Mouse (Mus musculus) spleen, postnatal 4 days (tissue): ENCODE measurements around the gene Isca2.

Source experiments
- DNase-seq, 2 experiments: peaks; one replicate each; pipeline ENCODE4 v3.0.0; 2022; ENCODE audit warnings: low spot score in 2 of 2

Isca2 gene

GRCm38 (mm10) chr12:84772726-84773441 lies at the start of gene Isca2, which contains the start of gene Npc2:
Gene Isca2, plus strand, starts transcription at chr12:84773251.
Gene Npc2, minus strand, starts transcription at chr12:84773152.
- DNase-seq: peak; percentile 97

- no peak for DNase-seq
Observed at GRCm38 (mm10) chr12:84726391-84726790, 46.7 kb upstream of the Isca2 start.

DNA sequence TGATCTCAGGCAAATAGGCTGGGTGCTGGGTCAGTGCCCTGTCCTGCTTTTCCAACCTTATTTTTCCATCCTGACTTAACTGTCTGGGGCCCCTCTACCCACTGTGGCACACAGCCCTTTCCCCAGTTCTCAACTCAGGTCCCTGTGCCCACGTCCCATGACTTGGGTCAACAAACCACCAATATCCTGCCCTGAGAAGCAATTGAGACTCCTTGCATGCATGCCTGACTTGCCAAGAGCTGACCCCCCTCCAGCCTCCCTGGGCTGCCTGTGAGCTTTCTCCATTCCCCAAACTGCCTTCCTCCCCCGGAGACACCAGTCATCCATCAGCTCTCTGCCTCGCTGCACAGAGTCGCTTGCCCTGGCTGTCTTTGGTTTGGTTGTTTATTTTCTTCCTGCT lies 46.1 kb upstream of the Isca2 start:
- no peak for DNase-seq

- DNase-seq: no peak
Observed at GRCm38 (mm10) chr12:84727434-84727833, 45.6 kb upstream of the Isca2 start.

DNA sequence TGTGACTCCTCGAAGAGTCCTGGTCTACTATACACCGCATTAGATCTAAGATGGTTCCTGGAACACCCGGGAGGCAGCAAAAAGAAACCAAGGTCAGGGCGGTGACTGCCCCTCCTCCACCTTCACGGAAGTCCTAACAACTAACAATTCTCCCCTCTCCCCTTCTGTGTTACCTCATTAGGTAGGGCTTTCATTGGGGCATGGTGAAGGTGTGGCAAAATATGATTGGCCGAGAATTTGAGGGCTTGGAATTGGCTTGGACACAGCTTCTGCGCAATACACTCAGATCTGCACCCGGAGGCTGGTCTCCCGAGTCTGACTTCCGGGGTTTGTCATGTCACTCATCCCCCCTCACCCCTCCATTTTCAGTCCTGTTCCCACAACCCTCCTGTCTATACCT lies 44.6 kb upstream of the Isca2 start:
- no peak for DNase-seq

DNA sequence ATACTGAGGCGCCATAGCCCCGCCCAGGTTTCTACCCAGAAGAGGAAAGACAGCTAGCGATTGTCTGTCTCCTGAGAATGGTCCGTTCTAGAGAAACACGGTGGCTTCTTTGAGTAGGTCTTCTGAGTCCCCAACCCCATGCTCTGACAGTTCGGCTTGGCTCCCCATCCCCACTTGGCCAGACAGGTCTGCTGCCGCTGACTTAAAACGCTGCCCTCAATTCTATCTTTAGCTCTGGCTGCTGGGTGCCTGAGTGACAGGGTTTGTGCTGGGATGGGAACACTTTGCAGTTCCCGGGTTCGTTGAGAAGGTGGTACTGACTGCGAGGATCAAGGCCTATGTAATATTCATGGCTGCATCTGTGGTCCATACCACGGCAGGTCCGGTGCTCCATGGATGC lies 39.7 kb upstream of the Isca2 start:
- no peak for DNase-seq

GRCm38 (mm10) chr12:84743496-84743895 lies 29.6 kb upstream of the Isca2 start:
- DNase-seq: no peak

GRCm38 (mm10) chr12:84745700-84746099 lies 27.4 kb upstream of the Isca2 start:
- no peak for DNase-seq

DNA sequence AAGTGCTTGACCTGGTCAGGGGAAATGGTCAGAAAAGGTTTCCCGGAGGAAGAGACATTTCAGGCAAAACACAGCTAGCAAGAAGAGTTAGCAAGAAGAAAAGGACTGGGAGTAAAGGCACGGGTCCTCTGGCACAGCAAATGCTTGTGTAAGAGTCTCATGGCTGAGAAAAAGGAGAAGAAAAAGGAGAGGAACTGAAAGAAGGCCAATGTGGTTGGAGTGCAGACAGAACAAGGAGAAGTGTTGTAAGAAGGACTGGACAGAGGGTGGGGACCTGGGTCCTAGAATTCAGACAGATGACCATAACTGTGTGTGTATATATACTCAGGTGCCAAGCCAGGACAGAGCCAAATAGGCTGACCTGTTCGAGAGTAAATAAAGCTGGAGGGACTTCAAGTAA lies 24.9 kb upstream of the Isca2 start:
- DNase-seq: no peak

- no peak for DNase-seq
Observed at GRCm38 (mm10) chr12:84750661-84751060, 22.4 kb upstream of the Isca2 start.

DNA sequence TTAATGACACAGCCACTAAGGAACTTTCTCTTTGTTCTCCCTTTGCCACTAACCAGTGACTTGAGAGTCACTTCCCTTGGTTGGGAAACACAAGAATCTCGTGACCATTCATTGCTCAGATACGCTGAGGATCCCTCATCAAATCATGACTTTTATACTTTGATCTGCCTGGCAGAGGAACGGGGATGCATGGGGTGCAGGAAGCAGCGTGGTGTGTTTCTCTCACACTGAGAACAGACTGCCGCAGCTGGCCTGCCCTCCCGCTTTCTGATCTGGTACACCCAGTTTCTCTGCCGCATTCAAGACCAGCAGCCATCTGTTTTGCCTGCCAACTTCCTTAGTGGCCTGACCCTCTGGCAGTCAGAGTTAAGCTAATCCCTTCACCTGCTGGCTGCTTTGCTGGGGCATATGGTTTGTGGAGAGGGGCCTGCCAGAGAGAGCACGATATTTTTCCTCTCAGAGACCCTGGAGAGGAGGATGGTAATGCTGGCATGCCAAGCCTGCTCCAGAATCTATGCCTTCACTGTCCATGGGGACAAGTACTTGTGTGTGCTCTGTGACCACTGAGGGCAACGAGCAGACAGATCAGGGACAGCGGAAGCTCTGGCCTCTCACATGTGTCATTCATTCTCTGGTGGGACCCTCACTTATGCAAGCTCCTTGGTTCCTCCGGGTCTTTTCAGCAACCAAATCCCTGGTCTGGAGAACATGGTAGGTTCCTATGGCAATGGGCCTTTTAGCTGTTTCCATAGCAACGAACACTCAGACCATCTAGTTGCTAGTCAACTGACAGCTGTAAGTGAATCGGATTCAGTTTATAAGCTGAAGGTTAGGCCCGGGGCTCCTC lies 20.7 kb upstream of the Isca2 start:
- DNase-seq: no peak

- DNase-seq: peak; percentile 71 to 93
Observed at GRCm38 (mm10) chr12:84755008-84755695, 17.9 kb upstream of the Isca2 start.

- DNase-seq: no peak
Observed at GRCm38 (mm10) chr12:84756016-84756415, 17.0 kb upstream of the Isca2 start.

- DNase-seq: no peak
Observed at GRCm38 (mm10) chr12:84759063-84759462, 14.0 kb upstream of the Isca2 start.

DNA sequence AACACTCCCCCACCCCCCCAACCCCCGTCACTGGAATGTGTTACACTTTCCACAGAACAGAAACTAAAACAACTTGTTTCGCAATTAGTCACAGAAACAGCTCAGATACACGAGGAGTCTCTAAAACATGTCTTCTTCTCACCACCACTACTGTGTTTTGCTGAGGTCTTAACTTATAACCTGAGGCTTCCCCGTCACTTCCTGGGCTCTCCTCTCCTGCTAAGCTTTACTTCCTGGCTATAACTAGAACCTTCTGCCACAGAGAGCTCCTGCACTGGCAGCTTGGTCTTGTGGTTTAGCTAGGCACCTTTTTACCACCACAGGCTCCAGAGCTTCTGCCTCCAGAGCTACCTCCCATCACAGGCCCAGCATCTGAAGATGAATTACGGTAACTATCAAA lies 10.5 kb upstream of the Isca2 start:
- DNase-seq: no peak

- DNase-seq: no peak
Observed at GRCm38 (mm10) chr12:84763577-84764218, 9.4 kb upstream of the Isca2 start.

DNA sequence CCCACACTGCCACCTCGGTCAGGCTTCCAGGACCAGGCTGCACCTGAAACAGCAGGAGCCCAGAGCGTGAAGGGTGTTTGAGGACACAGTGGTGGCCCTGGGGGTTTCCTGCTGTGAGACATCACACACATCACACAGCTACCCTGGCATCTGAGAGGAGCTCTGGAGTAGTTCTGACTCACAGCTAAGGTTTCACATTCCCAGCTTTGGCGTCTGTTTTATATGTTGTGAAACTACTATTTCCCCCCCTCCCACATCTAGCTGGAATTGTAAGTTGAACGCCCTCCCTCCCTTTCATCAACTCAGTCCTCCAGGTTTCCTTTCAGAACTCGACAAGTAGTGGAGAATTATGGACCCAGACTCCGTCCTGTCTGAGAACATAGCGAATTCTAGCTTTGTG lies 8.3 kb upstream of the Isca2 start:
- DNase-seq: no peak

DNA sequence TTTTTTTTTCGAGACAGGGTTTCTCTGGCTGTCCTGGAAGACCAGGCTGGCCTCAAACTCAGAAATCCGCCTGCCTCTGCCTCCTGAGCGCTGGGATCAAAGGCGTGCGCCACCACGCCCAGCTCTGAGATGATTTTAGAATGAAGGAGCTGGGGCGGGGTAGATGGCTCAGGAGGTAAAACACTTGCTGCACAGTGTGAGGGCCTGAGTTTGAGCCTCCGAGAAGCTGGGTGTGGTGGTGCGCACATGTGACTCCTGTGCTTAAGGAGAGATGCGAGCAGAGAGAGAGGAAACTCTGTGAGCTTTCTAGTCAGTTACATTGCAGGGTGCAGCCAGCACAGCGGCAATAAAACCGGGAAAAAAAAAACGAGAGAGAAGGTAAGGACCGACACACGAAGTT lies 7.5 kb upstream of the Isca2 start:
- DNase-seq: no peak

- DNase-seq: no peak
Observed at GRCm38 (mm10) chr12:84766113-84766735, 6.8 kb upstream of the Isca2 start.

DNA sequence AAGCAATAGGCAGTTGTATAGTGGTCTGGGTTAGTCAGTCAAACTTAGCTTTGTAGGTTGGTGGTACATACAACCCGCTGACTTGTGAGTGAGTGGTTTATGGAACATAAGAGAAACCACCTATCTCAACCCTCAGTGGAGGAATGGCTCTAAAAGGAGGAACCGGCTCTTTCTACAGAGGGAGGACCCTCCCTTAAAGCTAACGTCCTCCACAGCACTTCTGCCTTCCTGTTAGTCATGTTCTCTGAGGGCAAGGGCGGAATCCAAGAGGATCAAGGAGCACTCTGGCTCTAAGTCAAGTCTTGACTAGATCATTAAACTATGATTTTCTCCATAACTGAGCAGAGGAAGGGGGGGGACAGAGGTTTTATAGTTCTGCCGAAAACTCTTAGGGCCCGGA lies 5.5 kb upstream of the Isca2 start:
- no peak for DNase-seq

- DNase-seq: no peak
Observed at GRCm38 (mm10) chr12:84769624-84770023, 3.4 kb upstream of the Isca2 start.
